Mouse (Mus musculus) layer of hippocampus, adult 11-12 months (tissue): ENCODE data around the gene Gadd45a.

ENCODE experiments used
- DNase-seq: peaks from one replicate; pipeline ENCODE4 v3.0.0; 2022; ENCODE audit warnings: low spot score

Gene Gadd45a

DNA sequence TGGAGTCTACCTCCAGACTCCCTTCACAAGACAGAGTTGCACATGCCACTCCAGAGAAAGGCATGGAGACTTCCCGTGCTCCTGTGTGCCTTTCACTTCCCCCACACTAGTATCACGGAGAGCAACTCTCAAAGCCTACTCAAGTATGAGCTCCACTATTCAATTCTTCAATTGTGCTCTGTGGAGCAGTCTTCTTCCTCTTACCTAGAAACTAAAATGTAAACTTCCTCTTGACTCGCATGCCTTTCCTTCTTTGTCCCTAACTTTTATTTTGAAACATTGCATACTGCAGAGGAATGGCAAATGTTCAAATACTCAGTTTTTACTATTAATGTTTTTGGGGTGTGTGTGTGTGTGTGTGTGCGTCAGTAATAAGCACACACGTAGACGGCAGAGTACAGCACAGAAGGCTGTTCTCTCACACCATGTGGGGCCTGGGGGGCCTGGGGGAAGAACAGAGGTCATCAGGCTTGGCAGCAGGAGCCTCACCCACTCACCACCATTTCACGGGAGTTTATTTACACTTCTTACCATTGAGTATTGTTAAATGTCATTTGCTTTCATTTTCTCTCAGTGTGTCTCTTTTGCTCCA, 20.6 kb downstream of the Gadd45a start:
- DNase-seq: no peak

DNA sequence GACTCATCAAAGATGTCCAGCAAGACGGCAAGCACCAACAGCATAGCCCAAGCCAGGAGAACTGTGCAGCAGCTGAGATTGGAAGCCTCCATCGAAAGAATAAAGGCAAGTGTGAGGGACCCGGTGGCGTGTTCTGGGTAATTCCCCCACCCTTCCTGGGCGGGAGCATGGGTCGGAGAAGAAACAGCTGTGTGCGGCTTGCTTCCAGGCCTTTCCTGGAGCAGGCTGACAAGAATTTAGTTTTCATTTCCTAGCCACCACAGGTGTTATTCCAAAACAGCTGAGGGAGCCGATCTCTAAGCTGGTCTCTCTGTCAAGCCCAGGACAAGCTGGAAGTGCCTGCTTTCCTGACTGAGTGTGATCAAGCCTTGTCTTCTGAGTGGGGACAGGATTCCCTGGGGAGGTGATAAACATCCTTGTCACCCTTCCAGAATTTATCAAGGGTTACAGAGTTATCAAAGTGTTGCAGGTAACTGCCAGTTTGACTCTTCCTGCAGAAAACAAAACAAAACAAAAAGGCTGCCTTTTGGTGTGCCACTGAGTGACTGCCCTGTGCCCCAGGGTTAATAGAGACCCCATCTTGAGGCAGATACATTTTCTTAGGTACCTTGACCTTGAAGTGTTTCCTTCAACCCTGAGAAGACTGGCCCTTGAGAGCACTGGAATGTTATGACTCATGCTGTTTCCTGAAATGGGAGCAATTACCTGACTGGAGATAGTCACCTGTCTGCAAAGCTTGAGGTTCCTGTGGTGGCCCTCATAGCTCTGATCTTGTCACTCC, 21.3 kb downstream of the Gadd45a start:
- DNase-seq: no peak

DNA sequence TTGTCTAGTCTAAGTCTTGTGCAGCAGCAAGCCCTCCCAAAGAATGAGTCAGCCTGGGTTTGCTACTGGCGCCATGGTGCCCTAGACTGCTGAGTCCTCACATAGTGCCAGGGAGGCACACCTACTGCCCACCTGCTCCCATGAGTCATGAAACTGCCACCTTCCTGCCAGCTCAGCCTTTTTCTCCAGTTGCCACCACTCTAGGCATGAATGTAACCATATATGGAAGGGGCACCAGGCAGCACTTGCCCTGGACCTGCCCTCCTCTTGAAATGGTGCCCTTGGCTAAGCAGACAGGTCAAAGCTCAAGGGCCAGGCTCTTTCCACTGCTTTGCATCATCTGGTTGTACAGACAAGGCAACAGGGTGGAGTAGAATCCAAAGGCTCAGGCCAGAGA, 22.6 kb downstream of the Gadd45a start:
- DNase-seq: no peak

GRCm38 (mm10) chr6:67013949-67014678, 23.1 kb downstream of the Gadd45a start:
- no peak for DNase-seq

GRCm38 (mm10) chr6:67013293-67013948, 23.8 kb downstream of the Gadd45a start:
- no peak for DNase-seq

- DNase-seq: no peak
Observed at GRCm38 (mm10) chr6:67011217-67011518, 26.1 kb downstream of the Gadd45a start.

GRCm38 (mm10) chr6:67010370-67011216, 26.7 kb downstream of the Gadd45a start:
- DNase-seq: no peak

GRCm38 (mm10) chr6:67009888-67010287, 27.4 kb downstream of the Gadd45a start:
- DNase-seq: no peak

DNA sequence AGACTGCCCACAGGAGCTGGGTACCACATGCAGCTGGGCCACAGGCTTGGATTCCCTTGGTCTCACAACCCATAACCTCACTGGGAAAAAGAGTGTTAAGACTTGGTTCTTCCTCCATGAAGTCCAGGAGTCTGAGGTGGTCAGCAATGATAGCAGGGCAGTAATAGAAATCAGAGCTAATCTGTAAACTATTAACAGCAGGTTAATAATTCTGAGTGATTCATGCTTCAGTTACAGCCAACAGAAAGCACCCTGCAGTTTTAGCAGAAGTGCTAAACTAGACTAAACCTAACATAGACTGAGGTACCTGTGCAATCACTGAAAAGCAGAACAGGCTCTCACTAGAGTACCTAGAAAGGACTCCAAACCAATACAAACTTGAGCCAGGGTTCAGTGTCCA, 37.5 kb downstream of the Gadd45a start:
- DNase-seq: no peak

GRCm38 (mm10) chr6:66998645-66999044, 38.6 kb downstream of the Gadd45a start:
- DNase-seq: no peak

DNA sequence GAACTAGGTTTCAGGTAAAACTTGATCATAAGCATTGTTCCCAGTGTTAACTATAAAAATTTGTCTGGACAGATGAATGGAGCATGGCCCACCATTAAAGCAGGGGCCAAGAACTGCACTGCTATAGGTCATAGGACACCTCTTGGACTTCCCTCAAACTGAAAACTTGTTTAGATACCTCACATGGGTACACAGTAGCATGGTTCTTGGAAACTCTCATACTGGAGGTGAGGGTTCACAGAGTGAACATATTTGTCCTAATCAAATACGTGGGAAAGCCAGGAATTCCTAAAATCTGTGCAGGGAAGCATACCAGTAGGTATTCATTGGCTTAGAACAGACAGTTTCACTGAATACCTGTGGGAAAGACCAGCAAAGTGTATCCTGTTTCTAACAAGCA, 41.0 kb downstream of the Gadd45a start:
- DNase-seq: no peak

- DNase-seq: no peak
Observed at GRCm38 (mm10) chr6:66995825-66996224, 41.4 kb downstream of the Gadd45a start.

DNA sequence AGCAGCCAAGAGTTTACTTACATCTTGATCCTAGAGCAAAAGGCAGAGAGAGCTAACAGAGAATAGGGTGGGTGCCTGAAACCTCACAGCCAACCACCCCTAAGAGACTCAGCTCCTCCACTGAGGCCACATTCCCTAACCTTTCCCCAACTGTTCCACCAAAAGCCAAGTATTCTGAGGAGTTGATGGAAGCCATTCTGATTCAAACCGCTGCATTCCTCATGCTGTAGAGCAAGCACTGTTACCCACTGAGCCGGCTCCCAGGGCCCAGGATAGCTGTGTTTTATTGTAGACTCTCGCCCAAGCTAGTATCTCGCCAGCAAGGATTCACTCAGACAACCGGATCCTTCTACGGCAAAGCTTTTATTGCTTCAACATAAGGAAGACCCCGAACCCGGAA, 42.3 kb downstream of the Gadd45a start:
- no peak for DNase-seq

DNA sequence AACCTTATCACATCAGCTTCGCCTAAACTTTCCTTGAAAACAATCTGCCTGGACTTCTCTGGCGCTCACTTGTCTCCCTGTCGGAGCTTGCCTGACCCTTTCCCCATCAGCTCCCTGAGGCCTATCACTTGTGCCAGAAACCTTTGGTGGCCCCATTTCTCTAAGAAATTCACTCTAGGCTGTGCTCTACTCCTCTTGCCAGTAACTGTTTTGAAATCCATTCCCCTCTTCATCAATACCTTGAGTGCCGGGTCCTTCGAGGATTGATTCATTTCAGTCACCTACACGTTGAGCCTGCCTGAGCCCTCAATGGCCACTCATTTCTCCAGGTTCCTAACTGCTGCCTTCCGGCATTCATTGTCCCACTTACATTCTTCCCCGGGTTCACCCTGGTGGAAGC, 44.5 kb downstream of the Gadd45a start:
- DNase-seq: no peak

DNA sequence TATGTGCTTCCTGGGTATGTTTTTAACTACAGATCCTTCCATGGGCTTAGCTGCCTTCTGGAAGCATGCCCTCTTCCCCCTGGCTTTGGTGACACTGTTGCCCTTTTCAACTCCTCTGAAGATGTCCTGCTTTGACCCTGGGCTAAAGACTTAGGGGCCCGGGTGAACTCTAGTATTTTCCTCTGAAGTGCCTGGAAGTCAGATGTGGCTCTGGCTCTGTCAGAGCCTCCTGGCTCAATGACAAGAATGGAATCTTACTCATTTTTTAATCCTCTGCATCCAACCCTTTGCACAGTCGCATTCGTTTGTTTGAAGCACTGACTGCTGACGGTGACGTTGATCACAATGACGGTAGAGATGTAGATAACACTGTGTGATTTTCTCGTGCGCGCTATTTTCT, 45.0 kb downstream of the Gadd45a start:
- DNase-seq: no peak

- DNase-seq: no peak
Observed at GRCm38 (mm10) chr6:66989518-66989917, 47.7 kb downstream of the Gadd45a start.

- no peak for DNase-seq
Observed at GRCm38 (mm10) chr6:66989037-66989436, 48.2 kb downstream of the Gadd45a start.

DNA sequence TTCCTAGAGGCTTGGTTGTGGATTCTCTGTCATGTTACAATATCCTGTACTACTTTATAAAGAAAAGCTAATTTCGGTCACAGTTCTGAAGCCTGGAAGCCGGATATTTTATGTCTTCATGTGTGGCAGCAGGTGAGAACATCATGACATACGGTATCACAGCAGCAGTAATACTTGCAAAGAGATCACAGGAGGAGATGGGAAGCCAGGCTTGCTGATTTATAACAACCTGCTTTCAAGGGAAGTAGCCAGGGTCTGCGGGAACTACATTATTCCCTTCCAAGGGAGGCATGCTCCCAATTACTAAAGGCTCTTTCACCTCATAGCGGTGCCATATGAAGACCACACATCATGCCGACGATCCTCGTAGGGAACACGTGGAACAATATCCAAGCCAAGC, 48.9 kb downstream of the Gadd45a start:
- DNase-seq: no peak

DNA sequence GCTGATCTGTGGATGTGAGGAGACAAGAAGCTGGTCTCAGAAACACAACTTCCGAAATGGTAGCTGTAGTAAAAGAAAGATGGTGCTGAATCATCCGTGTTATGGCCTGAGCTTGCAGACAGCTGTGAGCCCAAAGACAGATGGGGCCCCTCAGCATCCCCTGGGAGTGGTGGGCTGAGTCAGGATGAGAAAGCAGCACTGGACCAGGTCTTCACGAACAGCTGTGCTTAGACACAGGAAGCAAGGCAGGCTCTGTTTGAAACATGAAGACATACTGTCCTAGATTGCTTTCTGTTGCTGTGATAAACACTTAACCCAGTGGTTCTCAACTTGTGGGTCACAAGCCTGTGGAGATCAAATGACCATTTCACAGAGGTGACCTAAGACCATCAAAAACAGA, 49.6 kb downstream of the Gadd45a start:
- DNase-seq: no peak

DNA sequence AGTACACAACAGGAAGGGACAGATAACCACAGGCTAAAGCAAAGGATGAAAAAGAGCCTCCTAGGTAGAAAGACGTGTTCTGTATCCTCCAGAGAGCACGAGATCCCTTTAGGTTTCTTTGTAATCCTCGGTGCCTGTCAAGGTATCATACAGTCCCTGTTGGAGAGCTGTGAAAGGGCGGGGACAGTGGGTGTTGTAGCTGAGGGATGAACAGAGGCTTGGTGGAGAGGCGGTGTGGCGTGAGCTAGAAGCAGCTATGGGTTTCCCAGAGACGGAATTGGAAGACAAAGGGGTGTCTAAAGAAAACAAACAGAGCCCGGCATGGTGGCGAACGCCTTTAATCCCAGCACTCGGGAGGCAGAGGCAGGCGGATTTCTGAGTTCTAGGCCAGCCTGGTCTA, 51.2 kb downstream of the Gadd45a start:
- DNase-seq: no peak

GRCm38 (mm10) chr6:66985500-66985899, 51.8 kb downstream of the Gadd45a start:
- DNase-seq: no peak
